Mouse (Mus musculus): Measurements from ENCODE around the gene Tead1.
A peak's percentile ranks its signal among the peaks of the same experiment; 100 is the strongest.

DNA sequence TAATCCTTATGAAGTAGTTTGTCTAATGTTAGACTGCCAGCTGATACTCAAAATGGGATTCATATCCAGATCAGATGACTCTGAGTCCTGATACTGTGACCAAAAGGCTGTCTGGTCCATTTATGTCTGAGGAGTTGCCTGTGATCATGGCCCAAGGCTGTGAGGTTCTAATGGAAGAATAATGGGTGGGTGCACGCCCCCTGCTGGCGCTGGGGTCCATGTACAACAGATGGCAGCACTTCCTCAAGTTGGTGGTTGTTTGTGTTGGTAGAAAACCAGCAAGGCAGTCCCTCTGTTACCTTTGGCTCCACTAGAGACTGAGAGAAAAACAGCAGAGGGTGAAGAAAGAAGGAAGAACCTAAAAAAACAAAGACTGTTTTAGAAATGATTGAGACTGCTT is 186.6 kb downstream of the Tead1 start:
- peak; percentile 83 for TF ChIP-seq CTCF (IDR thresholded peaks at IDR 0.05; ENCODE audit: control insufficient read depth, insufficient read depth, insufficient read length)
- TF ChIP-seq USF1 (IDR thresholded peaks at IDR 0.05; ENCODE audit: low read depth): no peak

All from C2C12 (cell line).